In the genomic region with DNA sequence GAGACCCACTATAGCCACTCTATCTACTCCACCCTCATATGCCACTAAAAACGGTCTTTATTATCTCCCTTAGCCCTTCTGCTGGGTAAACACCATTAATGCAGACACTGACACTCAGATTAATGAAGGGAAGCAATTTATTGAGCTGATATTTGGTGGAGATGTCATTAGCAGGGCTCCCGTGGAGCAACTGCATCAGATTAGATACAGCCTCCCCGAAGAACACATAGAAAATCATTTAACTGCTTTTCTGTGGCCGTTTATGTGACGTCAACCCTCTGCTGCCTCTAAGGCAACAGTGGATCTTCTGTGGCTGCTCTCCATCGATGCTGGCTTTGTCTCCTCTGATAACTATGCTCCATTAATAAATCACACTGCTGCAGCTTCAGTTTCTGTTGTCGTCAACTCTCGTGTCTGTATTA, we compare ENCODE assay signal across 27 mouse cellular contexts.
DNase-seq lines count a peak whose midpoint lies in the region; ATAC-seq and TF ChIP-seq lines count a peak whose summit lies in the region.
"Had no signal": no experiment of that assay in that cellular context is flagged by ENCODE, and none has a peak within 500 bp of the region (broad histone marks: within the 10 kb centered on the region; RNA-seq: fewer than 3 reads in every experiment).

No protein-coding gene starts in this region.

- peak; percentile 99 to 100 for TF ChIP-seq EP300 in MEL (IDR thresholded peaks at IDR 0.05; ENCODE audit: low read depth in 1 of 2, low read length in 2 of 2)

- no peak overlapping the region for H3K4me3 ChIP-seq in intestine, embryonic 14.5 days (ENCODE audit: low read depth, low read length)
- no peak overlapping the region for H3K4me3 ChIP-seq in intestine, postnatal 0 days (ENCODE audit: low read depth, low read length)
- H3K4me3 ChIP-seq in MEL (ENCODE audit: control insufficient read depth in 1 of 2, insufficient read depth in 1 of 2, low read depth in 2 of 2, low read length in 2 of 2), result no peak overlapping the region
- H3K4me3 ChIP-seq in liver, embryonic 16.5 days (ENCODE audit: low read depth, low read length), result no peak overlapping the region
- H3K4me3 ChIP-seq: embryonic facial prominence, embryonic 10.5 days; embryonic facial prominence, embryonic 15.5 days; forebrain, embryonic 12.5 days; heart, embryonic 10.5 days; heart, embryonic 15.5 days; hindbrain, embryonic 15.5 days; stomach, embryonic 15.5 days had no signal

- ATAC-seq in intestine, embryonic 14.5 days (replicated peaks; ENCODE audit: low FRiP score, low TSS enrichment, low read depth), result no peak
- ATAC-seq in intestine, postnatal 0 days, result no peak
- peak; percentile 53 for ATAC-seq in liver, embryonic 16.5 days (ENCODE audit: low read depth)
- ATAC-seq: intestine, embryonic 16.5 days had no signal

- no peak for TF ChIP-seq CTCF in intestine, postnatal 0 days (IDR thresholded peaks at IDR 0.05; ENCODE audit: low read depth)
- TF ChIP-seq CTCF in MEL (IDR thresholded peaks at IDR 0.05 in 2 of 3, conservative IDR thresholded peaks at IDR 0.05 in 1 of 3; ENCODE audit: control insufficient read depth in 1 of 3, insufficient read depth in 1 of 3, low read depth in 2 of 3, low read length in 3 of 3, poor library complexity in 1 of 3, severe bottlenecking in 1 of 3), result no peak

- no peak overlapping the region for H3K27ac ChIP-seq in intestine, embryonic 14.5 days (ENCODE audit: low read depth)
- H3K27ac ChIP-seq in intestine, postnatal 0 days (ENCODE audit: low read depth, low read length), result no peak overlapping the region
- peak overlapping the region; percentile 99 for H3K27ac ChIP-seq in MEL (ENCODE audit: control insufficient read depth, low read depth, low read length)
- H3K27ac ChIP-seq in liver, embryonic 16.5 days (ENCODE audit: low read length), result no peak overlapping the region
- H3K27ac ChIP-seq: embryonic facial prominence, embryonic 10.5 days; embryonic facial prominence, embryonic 15.5 days; forebrain, embryonic 12.5 days; heart, embryonic 10.5 days; heart, embryonic 15.5 days; hindbrain, embryonic 15.5 days; stomach, embryonic 15.5 days had no signal

- no peak overlapping the region for H3K9ac ChIP-seq in intestine, embryonic 14.5 days (ENCODE audit: low read length)
- H3K9ac ChIP-seq in intestine, postnatal 0 days (ENCODE audit: low read depth, low read length), result no peak overlapping the region
- H3K9ac ChIP-seq in MEL (ENCODE audit: control insufficient read depth, low read depth, low read length, poor library complexity, severe bottlenecking), result peak overlapping the region; percentile 72
- no peak overlapping the region for H3K9ac ChIP-seq in liver, embryonic 16.5 days (ENCODE audit: low read depth, low read length)
- H3K9ac ChIP-seq: embryonic facial prominence, embryonic 15.5 days; forebrain, embryonic 12.5 days; heart, embryonic 15.5 days; hindbrain, embryonic 15.5 days; stomach, embryonic 15.5 days had no signal

- no peak overlapping the region for H3K4me2 ChIP-seq in intestine, embryonic 14.5 days (ENCODE audit: low read length)
- H3K4me2 ChIP-seq in intestine, postnatal 0 days (replicated peaks; ENCODE audit: low read depth), result no peak overlapping the region
- H3K4me2 ChIP-seq in liver, embryonic 16.5 days (ENCODE audit: low read depth, low read length), result no peak overlapping the region
- H3K4me2 ChIP-seq: embryonic facial prominence, embryonic 15.5 days; forebrain, embryonic 12.5 days; heart, embryonic 15.5 days; hindbrain, embryonic 15.5 days; stomach, embryonic 15.5 days had no signal

- no peaks in the 10 kb centered on the region for H3K9me3 ChIP-seq in intestine, embryonic 14.5 days (ENCODE audit: control insufficient read depth, low read length)
- no peaks in the 10 kb centered on the region for H3K9me3 ChIP-seq in intestine, postnatal 0 days (ENCODE audit: control insufficient read depth)
- no peaks in the 10 kb centered on the region for H3K9me3 ChIP-seq in MEL (replicated peaks; ENCODE audit: insufficient read depth, low read length)
- H3K9me3 ChIP-seq in liver, embryonic 16.5 days (replicated peaks; ENCODE audit: control insufficient read depth, low read length), result no peaks in the 10 kb centered on the region
- H3K9me3 ChIP-seq: embryonic facial prominence, embryonic 10.5 days; embryonic facial prominence, embryonic 15.5 days; forebrain, embryonic 12.5 days; heart, embryonic 10.5 days; heart, embryonic 15.5 days; hindbrain, embryonic 15.5 days; stomach, embryonic 15.5 days had no signal

- 0 out of 2 replicates have a peak, but pooled peaks cover 3% of the 10 kb centered on the region for H3K4me1 ChIP-seq in intestine, embryonic 14.5 days (replicated peaks; ENCODE audit: control insufficient read depth, insufficient read depth, low read length)
- H3K4me1 ChIP-seq in intestine, postnatal 0 days (replicated peaks; ENCODE audit: control insufficient read depth, insufficient read depth, low read length), result no peaks in the 10 kb centered on the region
- H3K4me1 ChIP-seq in MEL (ENCODE audit: control insufficient read depth in 1 of 2, insufficient read depth in 2 of 2, low read length in 2 of 2), result peaks cover 53 to 67% of the 10 kb centered on the region in 2 experiments
- no peaks in the 10 kb centered on the region for H3K4me1 ChIP-seq in liver, embryonic 16.5 days (ENCODE audit: control insufficient read depth, low read depth, low read length)
- H3K4me1 ChIP-seq: embryonic facial prominence, embryonic 10.5 days; embryonic facial prominence, embryonic 15.5 days; heart, embryonic 10.5 days; heart, embryonic 15.5 days; stomach, embryonic 15.5 days had no signal

- H3K27me3 ChIP-seq in intestine, embryonic 14.5 days (replicated peaks; ENCODE audit: control insufficient read depth, insufficient read depth, low read length), result no peaks in the 10 kb centered on the region
- no peaks in the 10 kb centered on the region for H3K27me3 ChIP-seq in intestine, postnatal 0 days (replicated peaks; ENCODE audit: control insufficient read depth, insufficient read depth, low read length)
- no peaks in the 10 kb centered on the region for H3K27me3 ChIP-seq in MEL (ENCODE audit: control insufficient read depth in 1 of 2, insufficient read depth in 2 of 2, low read length in 2 of 2)
- H3K27me3 ChIP-seq in liver, embryonic 16.5 days (ENCODE audit: control insufficient read depth, insufficient read depth, low read depth, low read length), result no peaks in the 10 kb centered on the region
- H3K27me3 ChIP-seq: CH12.LX; embryonic facial prominence, embryonic 15.5 days; forebrain, embryonic 12.5 days; heart, embryonic 15.5 days; hindbrain, embryonic 15.5 days; stomach, embryonic 15.5 days had no signal

- TF ChIP-seq RAD21 in MEL (IDR thresholded peaks at IDR 0.05; ENCODE audit: low read depth, low read length), result no peak

- peak; percentile 5 for DNase-seq in adrenal gland, adult 8-10 months
- DNase-seq in adrenal gland, postnatal 10 days, result no peak
- DNase-seq in intestine, embryonic 14.5 days (ENCODE audit: low spot score), result peak; percentile 39
- DNase-seq in MEL (ENCODE audit: low read depth, low spot score), result peak; percentile 93
- DNase-seq in embryo, embryonic 10.5 days (ENCODE audit: low spot score), result no peak
- no peak for DNase-seq in retina, postnatal 1 day
- DNase-seq: adrenal gland, postnatal 14 days; cerebellum, adult 11-12 months; cerebellum, adult 9-11 months; gastrocnemius, postnatal 10 days; kidney, adult 9 months; kidney, postnatal 10 days; layer of hippocampus, postnatal 36 days; lung, postnatal 4 days; midbrain, embryonic 14.5 days; right cerebral cortex, postnatal 25 days had no signal

- peak in 1 of 2 experiments; percentile 39; a peak in 2 of 4 replicates for TF ChIP-seq POLR2A in MEL (IDR thresholded peaks at IDR 0.05; ENCODE audit: control insufficient read depth in 1 of 2, insufficient read depth in 1 of 2, low read depth in 1 of 2, low read length in 2 of 2, poor library complexity in 1 of 2)

- peaks cover 2% of the 10 kb centered on the region; the same call in 1 of the 2 replicates for H3K79me2 ChIP-seq in MEL (ENCODE audit: control insufficient read depth, insufficient read depth, low read length, poor library complexity)

- 36% methylated on average over 8 of the region's 8 CpGs for WGBS in intestine, embryonic 14.5 days
- 35% methylated on average over 8 of the region's 8 CpGs for whole genome bisulfite sequencing in intestine, postnatal 0 days
- 35% methylated on average over 8 of the region's 8 CpGs for WGBS in liver, embryonic 16.5 days (ENCODE audit: insufficient replicate concordance)

- no peaks in the 10 kb centered on the region for H3K36me3 ChIP-seq in intestine, embryonic 14.5 days (ENCODE audit: control insufficient read depth, insufficient read depth, low read length)
- H3K36me3 ChIP-seq in intestine, postnatal 0 days (ENCODE audit: control insufficient read depth, insufficient read depth), result no peaks in the 10 kb centered on the region
- peaks cover 0 to 74% of the 10 kb centered on the region in 2 experiments; a peak in 2 of 4 replicates for H3K36me3 ChIP-seq in MEL (ENCODE audit: control insufficient read depth in 1 of 2, insufficient read depth in 2 of 2, low read length in 2 of 2)
- no peaks in the 10 kb centered on the region for H3K36me3 ChIP-seq in liver, embryonic 16.5 days (ENCODE audit: control insufficient read depth, insufficient read depth)
- H3K36me3 ChIP-seq: embryonic facial prominence, embryonic 10.5 days; embryonic facial prominence, embryonic 15.5 days; forebrain, embryonic 12.5 days; heart, embryonic 10.5 days; heart, embryonic 15.5 days; hindbrain, embryonic 15.5 days; stomach, embryonic 15.5 days had no signal

TF ChIP-seq in MEL, 35 proteins besides CTCF, POLR2A, EP300 and RAD21 (continues in another document):
- no peak for TF ChIP-seq POLR2AphosphoS2 (IDR thresholded peaks at IDR 0.05; ENCODE audit: low read length)
- no peak; the same call in 1 of the 2 replicates for TF ChIP-seq ZNF384 (IDR thresholded peaks at IDR 0.05; ENCODE audit: low read depth, low read length)
- TF ChIP-seq MXI1 (IDR thresholded peaks at IDR 0.05; ENCODE audit: low read depth, low read length), result no peak
- no peak for TF ChIP-seq UBTF (IDR thresholded peaks at IDR 0.05; ENCODE audit: borderline replicate concordance, insufficient read depth, low read depth, low read length)
- TF ChIP-seq SIN3A (IDR thresholded peaks at IDR 0.05; ENCODE audit: low read length), result peak; percentile 99
- no peak for TF ChIP-seq POLR2AphosphoS5 (IDR thresholded peaks at IDR 0.05; ENCODE audit: borderline replicate concordance, low read depth, low read length)
- peak; percentile 66; the same call in 1 of the 2 replicates for TF ChIP-seq MAFK (IDR thresholded peaks at IDR 0.05; ENCODE audit: borderline replicate concordance, low read depth, low read length)
- no peak for TF ChIP-seq GABPA (IDR thresholded peaks at IDR 0.05; ENCODE audit: low read depth, low read length)
- TF ChIP-seq MYC (IDR thresholded peaks at IDR 0.05; ENCODE audit: low read depth, low read length), result peak; percentile 71; the same call in 1 of the 2 replicates
- TF ChIP-seq ELF1 (IDR thresholded peaks at IDR 0.05; ENCODE audit: low read depth, low read length), result peak; percentile 21; the same call in 1 of the 2 replicates
- TF ChIP-seq TAL1 (IDR thresholded peaks at IDR 0.05; ENCODE audit: low read length), result peak; percentile 83
- peak; percentile 98 for TF ChIP-seq ETS1 (IDR thresholded peaks at IDR 0.05; ENCODE audit: low read depth, low read length)

Comparison
In these comparisons a context has a peak if more than half of its experiments do, and no peak if none do; other contexts are left out.
1. DNase-seq: peak in adrenal gland, adult 8-10 months (single experiment), intestine, embryonic 14.5 days (single experiment) and MEL (single experiment); none in adrenal gland, postnatal 10 days (single experiment), embryo, embryonic 10.5 days (single experiment) and retina, postnatal 1 day (single experiment).